Mouse (Mus musculus): Measurements from ENCODE around the gene Thbs3.

Gene Thbs3

DNA sequence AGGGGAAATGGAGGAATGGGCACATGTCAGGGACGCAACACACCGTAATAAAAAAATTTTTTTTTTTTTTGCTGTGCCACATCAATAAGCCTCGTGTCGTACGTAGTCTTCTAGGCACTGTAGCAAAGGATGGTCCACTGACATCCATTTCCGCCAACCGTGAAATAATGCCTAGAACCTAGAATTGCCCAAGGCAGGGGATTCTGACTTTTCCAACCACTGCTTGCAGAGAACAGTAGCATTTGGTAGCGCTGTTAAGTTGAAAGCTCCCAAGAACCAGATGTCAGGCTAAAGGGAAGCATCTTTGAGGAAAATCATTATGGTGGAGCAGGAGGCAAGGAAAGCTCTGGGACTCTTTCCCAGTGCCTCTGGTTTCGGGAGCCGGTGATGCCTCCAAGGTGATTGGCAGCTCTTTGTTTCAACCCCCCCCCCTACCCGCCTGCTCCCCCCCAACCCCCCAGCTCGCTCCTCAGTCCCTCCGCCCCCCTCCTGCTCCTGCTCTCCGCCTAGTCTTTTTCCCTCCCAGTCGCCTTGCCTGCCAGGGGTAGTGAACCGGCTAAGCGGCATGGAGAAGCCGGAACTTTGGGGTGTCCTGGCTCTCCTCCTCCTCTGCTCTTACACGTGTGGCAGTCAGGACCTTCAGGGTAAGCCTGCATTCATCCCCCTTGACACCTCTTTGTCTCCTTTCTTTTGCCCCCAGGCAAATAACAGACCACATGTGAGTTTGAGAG is at the start of gene Thbs3:
TSS of gene Thbs3 (plus strand) at position 500 of the 731 bp plus-strand sequence.
- DNase-seq (ENCODE audit: low read depth, low spot score): no peak

DNA sequence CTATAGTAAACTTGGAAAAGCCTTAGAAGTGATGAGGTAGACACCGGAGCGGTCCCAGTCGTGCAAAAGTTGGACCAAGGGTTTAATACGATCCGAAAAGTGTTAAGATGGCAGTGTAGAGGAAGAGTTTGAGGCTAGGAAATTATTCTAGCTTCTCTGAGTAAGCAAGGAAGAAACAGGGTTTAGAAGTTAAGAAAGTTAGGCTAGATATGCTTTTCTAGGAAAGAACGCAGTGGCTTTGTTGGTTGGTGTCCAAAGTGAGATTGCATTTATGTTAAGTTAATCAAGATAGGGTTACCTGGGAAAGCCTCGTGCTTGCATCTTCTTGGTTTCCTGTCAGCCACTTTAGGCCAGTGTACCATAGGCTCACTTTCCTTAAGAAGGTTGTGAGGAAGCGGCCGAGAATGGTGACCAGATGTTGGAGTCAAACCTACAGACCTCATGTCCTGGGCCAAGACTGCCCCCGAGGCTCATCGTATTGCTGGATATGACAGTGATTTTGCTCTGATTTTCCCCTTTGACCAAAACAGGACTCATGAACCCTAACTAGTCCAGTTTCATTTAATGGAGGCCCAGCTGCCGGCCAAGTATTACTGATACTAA is 49.6 kb upstream of the Thbs3 start:
- no peak for DNase-seq (ENCODE audit: low read depth, low spot score)

DNA sequence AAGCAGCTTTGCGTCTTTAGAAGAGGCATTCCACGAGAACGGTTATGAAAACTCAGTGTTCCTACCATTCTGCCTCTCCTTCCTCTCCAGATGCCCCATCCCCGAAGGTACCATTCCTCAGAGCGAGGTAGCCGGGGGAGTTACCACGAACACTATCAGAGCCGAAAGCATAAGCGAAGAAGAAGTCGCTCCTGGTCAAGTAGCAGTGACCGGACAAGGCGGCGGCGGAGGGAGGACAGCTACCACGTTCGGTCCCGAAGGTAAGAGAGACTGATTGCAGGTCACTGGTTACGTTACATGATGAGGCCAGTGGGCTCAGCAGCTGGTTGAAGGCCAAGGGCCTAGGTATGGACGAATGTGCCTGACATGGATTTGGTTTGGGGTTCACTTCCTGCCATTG is 48.0 kb upstream of the Thbs3 start:
- DNase-seq (ENCODE audit: low read depth, low spot score): no peak

DNA sequence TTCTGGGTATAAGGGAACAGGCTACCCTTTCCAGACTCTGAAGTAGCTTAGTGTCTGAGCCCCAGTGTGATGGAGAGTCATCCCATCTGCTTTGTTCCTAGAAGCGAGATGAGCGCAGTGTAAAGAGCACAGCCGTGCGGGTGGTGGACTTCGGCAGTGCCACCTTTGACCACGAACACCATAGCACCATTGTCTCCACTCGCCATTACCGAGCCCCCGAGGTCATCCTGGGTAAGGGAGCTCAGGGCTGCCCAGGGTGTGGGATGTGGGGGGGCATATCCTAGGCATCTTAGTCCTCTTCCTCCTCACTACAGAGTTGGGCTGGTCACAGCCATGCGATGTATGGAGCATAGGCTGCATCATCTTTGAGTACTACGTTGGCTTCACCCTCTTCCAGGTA is 40.1 kb upstream of the Thbs3 start:
- no peak for DNase-seq (ENCODE audit: low read depth, low spot score)

- no peak for DNase-seq (ENCODE audit: low read depth, low spot score)
Measured at GRCm38 (mm10) chr3:89175544-89175943, 39.4 kb upstream of the Thbs3 start.

- no peak for DNase-seq (ENCODE audit: low read depth, low spot score)
Measured at GRCm38 (mm10) chr3:89176421-89176820, 38.6 kb upstream of the Thbs3 start.

- peak; percentile 99 for DNase-seq (ENCODE audit: low read depth, low spot score)
Measured at GRCm38 (mm10) chr3:89177242-89178106, 37.5 kb upstream of the Thbs3 start, which contains the start of gene Scamp3. Gene Scamp3, plus strand, starts transcription at chr3:89177473.

DNA sequence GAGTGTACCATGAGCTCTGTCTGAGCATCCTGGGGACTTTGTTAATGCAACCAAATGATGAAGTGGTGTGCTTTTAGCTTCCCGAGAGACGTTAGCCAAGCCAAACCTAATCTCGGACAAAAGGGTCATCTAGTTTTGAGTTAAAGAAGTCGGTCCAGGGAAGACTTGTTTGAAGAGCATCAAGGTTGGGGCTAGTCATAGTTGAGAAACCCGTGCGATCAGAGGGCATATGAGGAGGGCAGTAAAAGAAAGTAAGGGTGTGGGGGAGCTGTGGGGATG is 36.9 kb upstream of the Thbs3 start:
- no peak for DNase-seq (ENCODE audit: low read depth, low spot score)

GRCm38 (mm10) chr3:89179056-89179455 is 35.9 kb upstream of the Thbs3 start:
- DNase-seq (ENCODE audit: low read depth, low spot score): no peak

DNA sequence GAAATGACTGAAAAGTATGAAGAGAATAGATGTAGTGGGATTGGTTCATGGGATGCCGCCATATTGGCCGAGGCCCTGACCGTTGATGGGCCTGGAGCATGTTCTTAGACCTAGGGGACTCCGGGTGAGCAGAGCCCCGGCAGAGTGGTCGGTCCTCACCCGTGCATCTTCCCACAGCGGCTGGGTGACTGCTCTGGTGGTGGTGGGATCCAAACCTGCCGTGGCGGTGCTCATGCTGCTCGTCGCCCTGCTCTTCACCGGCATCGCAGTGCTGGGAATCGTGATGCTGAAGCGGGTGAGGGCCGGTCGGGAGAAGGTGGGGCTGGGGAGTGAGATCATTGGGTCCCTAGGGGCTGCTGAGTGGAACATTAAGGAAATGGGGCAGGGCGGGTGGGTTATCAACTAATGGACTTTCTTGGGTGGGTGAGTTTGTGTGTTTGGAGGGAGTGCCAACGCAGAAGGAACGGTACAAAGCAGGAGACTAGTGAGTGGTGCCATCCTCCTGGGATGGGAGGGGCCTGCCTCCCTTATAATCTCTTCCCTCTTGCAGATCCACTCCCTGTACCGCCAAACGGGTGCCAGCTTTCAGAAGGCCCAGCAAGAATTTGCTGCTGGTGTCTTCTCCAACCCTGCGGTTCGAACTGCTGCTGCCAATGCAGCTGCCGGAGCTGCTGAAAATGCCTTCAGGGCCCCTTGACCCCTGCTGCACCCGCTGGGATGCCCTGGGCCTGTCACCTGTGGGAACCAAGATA is 33.1 kb upstream of the Thbs3 start:
- DNase-seq (ENCODE audit: low read depth, low spot score): no peak

DNA sequence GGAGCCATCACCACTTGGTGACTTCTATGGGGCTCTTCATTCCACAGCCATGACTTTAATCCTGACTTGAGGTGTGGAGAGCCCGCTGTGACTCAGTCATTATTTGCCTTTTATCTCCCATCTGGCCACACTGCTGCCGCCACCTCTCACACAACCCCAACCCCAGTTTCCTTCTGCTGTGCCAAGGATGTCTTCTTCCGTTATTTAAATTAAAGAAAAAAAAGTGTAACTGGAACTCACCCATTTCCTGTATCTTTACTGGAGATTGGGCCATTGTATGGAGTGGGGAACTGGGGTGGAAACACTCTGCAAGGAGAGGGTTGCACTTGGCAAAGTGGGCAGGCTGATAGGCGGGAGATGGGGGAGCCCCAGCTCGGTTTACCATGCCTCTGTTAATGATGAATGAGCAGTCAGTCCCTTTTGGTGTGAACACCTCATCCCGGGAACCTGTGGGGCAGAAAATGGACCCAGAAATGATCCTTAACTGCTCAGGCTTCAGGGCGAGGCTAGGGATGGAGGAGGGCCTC is 32.4 kb upstream of the Thbs3 start:
- no peak for DNase-seq (ENCODE audit: low read depth, low spot score)

DNA sequence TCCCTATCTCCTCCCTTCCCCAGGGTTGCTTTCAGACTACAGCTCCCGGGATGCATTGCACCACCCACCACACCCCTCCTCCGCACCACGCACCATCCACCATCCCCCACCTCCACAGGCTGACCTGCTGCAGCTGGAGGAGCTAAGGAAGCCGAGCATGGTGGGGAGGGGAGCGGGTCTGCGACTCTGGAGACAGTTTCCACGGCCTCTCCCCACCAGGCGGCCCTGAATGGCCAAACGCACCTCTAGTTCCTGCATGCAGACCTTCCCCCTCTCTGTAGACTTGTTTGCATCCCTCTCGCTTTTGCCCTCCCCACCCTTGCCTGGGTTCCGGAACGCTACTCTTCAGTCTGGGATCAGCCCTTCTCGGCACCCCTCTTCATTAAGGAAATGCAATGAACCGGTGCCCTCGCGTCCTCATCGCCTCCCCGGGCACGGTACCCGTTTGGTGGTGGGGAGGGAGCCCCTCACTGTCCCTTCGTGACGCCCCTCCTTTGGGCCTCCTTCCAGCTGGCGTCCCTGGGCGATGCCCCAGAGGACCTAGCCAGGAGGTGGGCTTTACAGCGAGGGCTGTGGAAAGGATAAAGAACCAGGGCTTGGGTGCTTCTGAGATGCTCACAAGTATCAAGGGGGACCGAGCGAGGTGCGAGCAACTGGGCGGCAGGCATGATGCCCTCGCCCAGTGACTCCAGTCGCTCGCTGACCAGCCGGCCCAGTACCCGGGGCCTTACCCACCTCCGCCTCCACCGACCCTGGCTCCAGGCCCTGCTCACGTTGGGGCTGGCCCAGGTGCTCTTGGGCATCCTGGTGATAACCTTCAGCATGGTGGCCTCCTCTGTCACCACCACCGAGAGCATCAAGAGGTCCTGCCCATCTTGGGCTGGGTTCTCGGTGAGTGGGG is 31.7 kb upstream of the Thbs3 start, which contains the start of gene Fam189b:
TSS of gene Fam189b (plus strand) at position 86 of the 901 bp plus-strand sequence.
- DNase-seq (ENCODE audit: low read depth, low spot score): peak; percentile 92

DNA sequence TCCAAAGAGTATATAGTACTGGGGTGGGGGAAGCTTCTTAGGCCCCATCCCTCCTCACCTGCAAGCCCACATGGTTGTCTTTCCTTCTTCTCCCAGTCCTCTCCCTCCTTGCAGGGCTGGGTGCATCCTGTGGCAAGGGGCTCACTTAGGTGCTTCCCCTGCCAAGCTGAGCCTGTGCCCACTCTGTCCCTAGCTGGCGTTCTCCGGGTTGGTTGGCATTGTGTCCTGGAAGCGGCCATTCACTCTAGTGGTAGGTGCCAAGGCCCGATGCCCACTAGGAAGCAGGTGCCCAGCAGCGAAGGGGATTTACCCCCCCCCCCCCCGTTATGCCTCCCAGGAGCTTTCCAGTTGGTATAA is 31.0 kb upstream of the Thbs3 start:
- no peak for DNase-seq (ENCODE audit: low read depth, low spot score)

DNA sequence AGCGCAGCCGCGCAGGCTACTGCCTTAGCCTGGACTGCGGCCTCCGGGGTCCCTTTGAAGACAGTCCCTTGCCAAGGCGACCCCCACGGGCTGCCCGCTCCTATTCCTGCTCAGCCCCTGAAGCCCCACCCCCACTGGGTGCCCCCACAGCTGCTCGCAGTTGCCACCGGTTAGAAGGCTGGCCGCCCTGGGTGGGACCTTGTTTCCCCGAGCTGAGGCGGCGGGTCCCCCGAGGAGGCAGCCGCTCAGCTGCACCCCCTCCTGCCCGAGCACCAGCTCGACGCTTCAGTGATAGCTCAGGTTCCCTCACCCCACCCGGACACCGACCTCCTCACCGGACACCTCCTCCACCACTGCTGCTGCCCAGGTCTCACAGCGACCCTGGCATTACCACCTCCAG is 27.8 kb upstream of the Thbs3 start:
- DNase-seq (ENCODE audit: low read depth, low spot score): no peak

DNA sequence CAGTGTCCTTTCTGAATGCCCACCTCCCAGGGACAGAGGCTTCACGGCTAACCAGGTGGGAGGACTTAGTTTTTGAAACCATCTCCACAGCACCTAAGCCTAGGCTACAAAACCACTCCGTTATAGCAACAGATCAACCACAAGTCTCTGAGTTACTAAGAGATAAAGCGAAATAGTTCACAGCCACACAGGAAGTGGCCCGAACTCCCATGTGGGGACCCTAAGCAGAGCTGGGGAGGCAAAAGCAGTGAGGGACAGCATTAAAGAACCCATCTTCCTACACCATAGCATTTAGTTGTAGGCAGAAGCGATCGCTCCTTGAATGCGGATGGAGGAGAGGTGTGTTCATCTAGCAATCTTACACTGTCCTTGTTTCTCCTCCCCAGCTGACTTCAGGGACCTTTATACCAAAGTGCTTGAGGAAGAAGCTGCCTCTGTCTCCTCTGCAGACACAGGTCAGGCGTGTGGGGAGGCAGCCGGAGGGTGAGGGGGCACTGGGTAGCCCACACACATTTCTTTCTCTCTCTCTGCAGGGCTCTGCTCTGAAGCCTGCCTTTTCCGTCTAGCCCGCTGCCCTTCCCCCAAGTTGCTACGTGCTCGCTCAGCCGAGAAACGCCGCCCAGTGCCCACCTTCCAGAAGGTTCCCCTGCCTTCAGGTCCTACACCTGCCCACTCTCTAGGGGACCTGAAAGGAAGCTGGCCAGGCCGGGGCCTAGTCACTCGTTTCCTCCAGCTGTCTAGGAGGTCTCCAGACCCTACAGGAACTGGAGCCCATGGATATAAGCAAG is 27.1 kb upstream of the Thbs3 start:
- no peak for DNase-seq (ENCODE audit: low read depth, low spot score)

DNA sequence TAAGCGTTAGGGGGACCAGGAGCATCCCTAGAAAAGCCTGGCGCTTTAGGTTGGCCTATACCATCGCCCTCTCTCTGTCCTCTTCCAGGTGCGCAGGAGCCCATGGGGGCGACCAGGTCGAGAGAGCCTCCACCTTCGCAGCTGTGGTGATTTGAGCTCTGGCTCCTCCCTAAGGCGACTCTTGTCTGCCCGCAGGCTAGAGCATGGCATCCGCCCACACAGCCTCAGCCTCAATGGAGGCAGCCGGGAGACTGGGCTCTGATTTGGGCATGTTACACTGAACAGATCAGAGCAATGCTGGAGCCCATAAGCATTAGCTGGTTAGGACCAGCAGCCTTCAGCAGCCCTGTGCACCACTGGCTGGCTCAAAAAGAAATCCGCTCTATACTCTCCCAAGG is 26.5 kb upstream of the Thbs3 start:
- no peak for DNase-seq (ENCODE audit: low read depth, low spot score)

- DNase-seq (ENCODE audit: low read depth, low spot score): no peak
Measured at GRCm38 (mm10) chr3:89190436-89190835, 24.5 kb upstream of the Thbs3 start.

GRCm38 (mm10) chr3:89193351-89193750 is 21.6 kb upstream of the Thbs3 start:
- peak; percentile 46 for DNase-seq (ENCODE audit: low read depth, low spot score)

GRCm38 (mm10) chr3:89193853-89194252 is 21.1 kb upstream of the Thbs3 start:
- no peak for DNase-seq (ENCODE audit: low read depth, low spot score)

Data from R1 (cell line).